Mouse (Mus musculus): ENCODE measurements around the gene Syt11. TPM values are rescaled to one million over a fixed set of nuclear protein-coding genes. Genes with fewer than 3 reads are reported as not detected.

Syt11 gene
- 0.59 and 0.73 TPM in 2 replicates for total RNA-seq (2023)

GRCm38 (mm10) chr3:88774939-88775841 is at the start of gene Syt11:
Gene Syt11, minus strand, starts transcription at chr3:88775164.

GRCm38 (mm10) chr3:88716399-88717197 is 58.4 kb downstream of the Syt11 start, which contains the start of gene Rit1:
Gene Rit1, plus strand, starts transcription at chr3:88716838.

Other genes with a start within 250 kb of the Syt11 start
- gene Mex3a, start 242.8 kb downstream of the Syt11 start, total RNA-seq (2023), result 0.06 and 0.11 TPM in 2 replicates
- not detected in 2 replicates for gene Rab25, start 226.9 kb downstream of the Syt11 start, total RNA-seq (2023)
- 59.0 and 70.5 TPM in 2 replicates for gene Lamtor2, start 222.1 kb downstream of the Syt11 start, total RNA-seq (2023)
- gene Ubqln4, start 221.4 kb downstream of the Syt11 start, total RNA-seq (2023), result 12.2 and 13.7 TPM in 2 replicates
- gene Ssr2, start 199.3 kb downstream of the Syt11 start, total RNA-seq (2023), result 63.9 and 72.3 TPM in 2 replicates
- gene Arhgef2, start 169.2 kb downstream of the Syt11 start, total RNA-seq (2023), result 209 and 264 TPM in 2 replicates
- gene Rxfp4, start 122.0 kb downstream of the Syt11 start, total RNA-seq (2023), result not detected in 2 replicates
- gene Khdc4, start 89.4 kb downstream of the Syt11 start, total RNA-seq (2023), result 95.8 and 139 TPM in 2 replicates
- 49.1 and 52.4 TPM in 2 replicates for gene Rit1, start 58.3 kb downstream of the Syt11 start, total RNA-seq (2023)
- 22.6 and 32.2 TPM in 2 replicates for gene Gon4l, start 60.1 kb upstream of the Syt11 start, total RNA-seq (2023)
- gene Msto1, start 138.8 kb upstream of the Syt11 start, total RNA-seq (2023), result 4.0 and 5.5 TPM in 2 replicates
- gene Ash1l, start 175.5 kb upstream of the Syt11 start, total RNA-seq (2023), result 29.5 and 43.5 TPM in 2 replicates
- 57.7 and 64.3 TPM in 2 replicates for gene Dap3, start 176.0 kb upstream of the Syt11 start, total RNA-seq (2023)